Mouse (Mus musculus) hindbrain, embryonic 13.5 days (tissue): Measurements from ENCODE around the gene Cdk17. TPM values are rescaled to one million over a fixed set of nuclear protein-coding genes. Genes with fewer than 3 reads are reported as not detected.
A peak's percentile ranks its signal among the peaks of the same experiment; 100 is the strongest.

ENCODE experiments used
- ATAC-seq: fragments of 200-750 bp; cut with Nextera tagmentation; 2 replicates; pipeline ENCODE4 v1.8.0; 2017; ENCODE audit warnings: moderate TSS enrichment; ENCODE audit not compliant: low FRiP score
- H3K27ac ChIP-seq: fragments of 300-500 bp; sonication (generic); 2 replicates; pipeline ENCODE4 v1.5.1; 2015; ENCODE audit warnings: inconsistent platforms, mild to moderate bottlenecking, moderate library complexity
- H3K27me3 ChIP-seq: fragments of 300-500 bp; sonication (generic); 2 replicates; pipeline ENCODE4 v1.6.1; 2015; ENCODE audit warnings: mild to moderate bottlenecking, inconsistent platforms
- H3K36me3 ChIP-seq: fragments of 300-500 bp; sonication (generic); 2 replicates; pipeline ENCODE4 v1.6.1; 2015; ENCODE audit warnings: mild to moderate bottlenecking, inconsistent platforms
- H3K4me1 ChIP-seq: fragments of 300-500 bp; sonication (generic); replicated peaks from 2 replicates; pipeline ENCODE4 v1.6.1; 2015; ENCODE audit warnings: inconsistent platforms
- H3K4me2 ChIP-seq: fragments of 300-500 bp; sonication (generic); 2 replicates; pipeline ENCODE4 v1.6.1; 2015; ENCODE audit warnings: inconsistent platforms, mild to moderate bottlenecking, moderate library complexity
- H3K4me3 ChIP-seq: fragments of 300-500 bp; sonication (generic); 2 replicates; pipeline ENCODE4 v1.5.1; 2015; ENCODE audit warnings: mild to moderate bottlenecking, inconsistent platforms
- H3K9ac ChIP-seq: fragments of 300-500 bp; sonication (generic); 2 replicates; pipeline ENCODE4 v1.6.1; 2015; ENCODE audit warnings: mild to moderate bottlenecking, inconsistent platforms
- H3K9me3 ChIP-seq: fragments of 300-500 bp; sonication (generic); 2 replicates; pipeline ENCODE4 v1.6.1; 2016; ENCODE audit warnings: inconsistent platforms
- WGBS: fragments of 180-500 bp; shearing (Covaris S2); methylation state at CpG from one replicate; pipeline ENCODE4 v1.1.7; 2015; 5-methylcytosine and 5-hydroxymethylcytosine counted together
- polyA plus RNA-seq: library from polyadenylated mRNA; unstranded; fragments of >200 nt; fragmentation: Nextera tagmentation; extraction: Ambion mirVana; gene quantifications from 2 replicates; pipeline ENCODE4 v1.2.1, GENCODE M21; 2015

Cdk17 gene
- polyA plus RNA-seq, 1 experiment from 2014 or later, result 47.8 TPM

- Histone ChIP-seq H3K4me2 (no peak overlapping the region), H3K27me3 (no peaks in the 10 kb centered on the region), H3K9me3 (no peaks in the 10 kb centered on the region), H3K36me3 (no peaks in the 10 kb centered on the region), H3K27ac (no peak overlapping the region), H3K4me1 (peaks cover 3% of the 10 kb centered on the region; the same call in 1 of the 2 replicates), H3K9ac (no peak overlapping the region), H3K4me3 (no peak overlapping the region)
- 91% methylated on average over 3 of the region's 3 CpGs for WGBS
- no peak for ATAC-seq
These were observed 34.6 kb upstream of the Cdk17 start for GRCm38 (mm10) chr10:93126025-93126424.

GRCm38 (mm10) chr10:93128566-93128965 is 32.1 kb upstream of the Cdk17 start:
- no peak for ATAC-seq
- H3K4me2 ChIP-seq, result no peak overlapping the region
- H3K9ac ChIP-seq, result no peak overlapping the region
- H3K4me3 ChIP-seq, result no peak overlapping the region
- H3K27ac ChIP-seq, result no peak overlapping the region
- H3K4me1 ChIP-seq, result no peaks in the 10 kb centered on the region
- 95% methylated on average over 2 of the region's 2 CpGs for WGBS
- no peaks in the 10 kb centered on the region for H3K9me3 ChIP-seq
- H3K36me3 ChIP-seq, result no peaks in the 10 kb centered on the region
- no peaks in the 10 kb centered on the region for H3K27me3 ChIP-seq

- H3K4me3 ChIP-seq, result no peak overlapping the region
- no peak overlapping the region for H3K9ac ChIP-seq
- H3K27me3 ChIP-seq, result no peaks in the 10 kb centered on the region
- H3K36me3 ChIP-seq, result no peaks in the 10 kb centered on the region
- 100% methylated on average over 1 of the region's 1 CpGs for WGBS
- no peaks in the 10 kb centered on the region for H3K9me3 ChIP-seq
- H3K4me2 ChIP-seq, result no peak overlapping the region
- H3K4me1 ChIP-seq, result no peaks in the 10 kb centered on the region
- H3K27ac ChIP-seq, result no peak overlapping the region
- no peak for ATAC-seq
These were observed 31.3 kb upstream of the Cdk17 start for GRCm38 (mm10) chr10:93129345-93129744.

- no peaks in the 10 kb centered on the region for H3K27me3 ChIP-seq
- no peak overlapping the region for H3K4me2 ChIP-seq
- no peak overlapping the region for H3K27ac ChIP-seq
- H3K9me3 ChIP-seq, result no peaks in the 10 kb centered on the region
- WGBS, result 64% methylated on average over 9 of the region's 9 CpGs
- ATAC-seq, result no peak
- no peak overlapping the region for H3K4me3 ChIP-seq
- no peak overlapping the region for H3K9ac ChIP-seq
- H3K36me3 ChIP-seq, result no peaks in the 10 kb centered on the region
- no peaks in the 10 kb centered on the region for H3K4me1 ChIP-seq
These were observed 30.7 kb upstream of the Cdk17 start for GRCm38 (mm10) chr10:93129904-93130455.

GRCm38 (mm10) chr10:93130456-93130940 is 30.2 kb upstream of the Cdk17 start:
- Histone ChIP-seq H3K27ac (peak overlapping the region; percentile 25; the same call in 1 of the 2 replicates), H3K36me3 (no peaks in the 10 kb centered on the region), H3K9ac (no peak overlapping the region), H3K27me3 (no peaks in the 10 kb centered on the region), H3K4me2 (no peak overlapping the region), H3K4me3 (no peak overlapping the region), H3K4me1 (no peaks in the 10 kb centered on the region), H3K9me3 (no peaks in the 10 kb centered on the region)
- 70% methylated on average over 10 of the region's 10 CpGs for WGBS
- no peak for ATAC-seq

- H3K9me3 ChIP-seq, result no peaks in the 10 kb centered on the region
- 93% methylated on average over 9 of the region's 9 CpGs for WGBS
- no peaks in the 10 kb centered on the region for H3K4me1 ChIP-seq
- H3K27me3 ChIP-seq, result no peaks in the 10 kb centered on the region
- no peak overlapping the region for H3K9ac ChIP-seq
- H3K4me2 ChIP-seq, result no peak overlapping the region
- no peak overlapping the region for H3K27ac ChIP-seq
- ATAC-seq, result no peak
- no peak overlapping the region for H3K4me3 ChIP-seq
- H3K36me3 ChIP-seq, result no peaks in the 10 kb centered on the region
These were observed 28.7 kb upstream of the Cdk17 start for GRCm38 (mm10) chr10:93131865-93132566.

- Histone ChIP-seq H3K4me1 (peaks cover 11% of the 10 kb centered on the region; the same call in 1 of the 2 replicates), H3K27me3 (no peaks in the 10 kb centered on the region), H3K9ac (no peak overlapping the region), H3K4me3 (no peak overlapping the region), H3K9me3 (no peaks in the 10 kb centered on the region), H3K36me3 (no peaks in the 10 kb centered on the region), H3K27ac (no peak overlapping the region), H3K4me2 (no peak overlapping the region)
- WGBS, result 97% methylated on average over 3 of the region's 3 CpGs
- no peak for ATAC-seq
These were observed 21.9 kb upstream of the Cdk17 start for GRCm38 (mm10) chr10:93138730-93139129.

GRCm38 (mm10) chr10:93140778-93141177 is 19.9 kb upstream of the Cdk17 start:
- no peaks in the 10 kb centered on the region for H3K36me3 ChIP-seq
- no peak for ATAC-seq
- H3K9ac ChIP-seq, result no peak overlapping the region
- peaks cover 11% of the 10 kb centered on the region; the same call in 1 of the 2 replicates for H3K4me1 ChIP-seq
- H3K4me2 ChIP-seq, result no peak overlapping the region
- no peaks in the 10 kb centered on the region for H3K27me3 ChIP-seq
- H3K4me3 ChIP-seq, result no peak overlapping the region
- no peak overlapping the region for H3K27ac ChIP-seq
- no peaks in the 10 kb centered on the region for H3K9me3 ChIP-seq
- 60% methylated on average over 4 of the region's 4 CpGs for WGBS

GRCm38 (mm10) chr10:93142600-93143284 is 17.9 kb upstream of the Cdk17 start:
- H3K9ac ChIP-seq, result no peak overlapping the region
- H3K4me2 ChIP-seq, result peak overlapping the region; percentile 29; the same call in 1 of the 2 replicates
- H3K27me3 ChIP-seq, result no peaks in the 10 kb centered on the region
- H3K9me3 ChIP-seq, result no peaks in the 10 kb centered on the region
- H3K4me3 ChIP-seq, result no peak overlapping the region
- peaks cover 11% of the 10 kb centered on the region; the same call in 1 of the 2 replicates for H3K4me1 ChIP-seq
- whole genome bisulfite sequencing, result 57% methylated on average over 6 of the region's 8 CpGs
- H3K27ac ChIP-seq, result no peak overlapping the region
- H3K36me3 ChIP-seq, result no peaks in the 10 kb centered on the region
- no peak for ATAC-seq

GRCm38 (mm10) chr10:93143285-93143985 is 17.2 kb upstream of the Cdk17 start:
- peak overlapping the region; percentile 29 for H3K4me2 ChIP-seq
- 46% methylated on average over 18 of the region's 18 CpGs for WGBS
- no peak overlapping the region for H3K4me3 ChIP-seq

GRCm38 (mm10) chr10:93143986-93144314 is 16.7 kb upstream of the Cdk17 start:
- no peaks in the 10 kb centered on the region for H3K36me3 ChIP-seq
- H3K9me3 ChIP-seq, result no peaks in the 10 kb centered on the region
- no peak overlapping the region for H3K4me2 ChIP-seq
- H3K9ac ChIP-seq, result no peak overlapping the region
- H3K27ac ChIP-seq, result no peak overlapping the region
- WGBS, result 83% methylated on average over 6 of the region's 6 CpGs
- H3K4me1 ChIP-seq, result peaks cover 11% of the 10 kb centered on the region; the same call in 1 of the 2 replicates
- no peak for ATAC-seq
- no peaks in the 10 kb centered on the region for H3K27me3 ChIP-seq
- H3K4me3 ChIP-seq, result no peak overlapping the region

More at GRCm38 (mm10) chr10:93143285-93143985, 17.2 kb upstream of the Cdk17 start:
- Histone ChIP-seq H3K9me3 (no peaks in the 10 kb centered on the region), H3K27me3 (no peaks in the 10 kb centered on the region), H3K4me1 (peaks cover 11% of the 10 kb centered on the region; the same call in 1 of the 2 replicates), H3K27ac (no peak overlapping the region), H3K36me3 (no peaks in the 10 kb centered on the region), H3K9ac (no peak overlapping the region)
- no peak for ATAC-seq

GRCm38 (mm10) chr10:93144579-93144978 is 16.1 kb upstream of the Cdk17 start:
- WGBS, result 88% methylated on average over 1 of the region's 1 CpGs
- no peaks in the 10 kb centered on the region for H3K9me3 ChIP-seq
- H3K4me1 ChIP-seq, result peaks cover 11% of the 10 kb centered on the region; the same call in 1 of the 2 replicates
- no peak overlapping the region for H3K4me2 ChIP-seq
- no peak overlapping the region for H3K27ac ChIP-seq
- no peak overlapping the region for H3K4me3 ChIP-seq
- no peak for ATAC-seq
- no peaks in the 10 kb centered on the region for H3K27me3 ChIP-seq
- no peaks in the 10 kb centered on the region for H3K36me3 ChIP-seq
- no peak overlapping the region for H3K9ac ChIP-seq
